Mouse (Mus musculus) MEL (cell line): ENCODE measurements around the gene Gm26992. TPM values are rescaled to one million over a fixed set of nuclear protein-coding genes. Genes with fewer than 3 reads are reported as not detected.

Source experiments
- DNase-seq: peaks from one replicate; pipeline ENCODE4 v3.0.0; 2011; ENCODE audit warnings: low read depth, low spot score
- H3K27ac ChIP-seq: 2 replicates; pipeline ENCODE4 v1.5.1; 2012; ENCODE audit warnings: low read depth, mild to moderate bottlenecking, control low read depth, low read length, moderate library complexity; ENCODE audit not compliant: control insufficient read depth
- H3K27me3 ChIP-seq, 2 experiments: fragments of 150-350 bp in 1 of 2; sonication (generic) in 1 of 2; 2 replicates each; pipeline ENCODE4 v1.6.1; 2012; ENCODE audit warnings: low read length in 2 of 2, mild to moderate bottlenecking in 2 of 2, improper control_type of control experiment in 1 of 2, moderate library complexity in 1 of 2; ENCODE audit not compliant: insufficient read depth in 2 of 2, control insufficient read depth in 1 of 2
- H3K36me3 ChIP-seq, 2 experiments: 2 replicates each; pipeline ENCODE4 v1.6.1; 2012 to 2014; ENCODE audit warnings: low read length in 2 of 2, improper control_type of control experiment in 1 of 2, inconsistent platforms in 1 of 2, mild to moderate bottlenecking in 1 of 2; ENCODE audit not compliant: insufficient read depth in 2 of 2, control insufficient read depth in 1 of 2
- H3K4me1 ChIP-seq, 2 experiments: fragments of 150-350 bp in 1 of 2; sonication (generic) in 1 of 2; 2 replicates each; pipeline ENCODE4 v1.6.1; 2012; ENCODE audit warnings: low read length in 2 of 2, improper control_type of control experiment in 1 of 2, mild to moderate bottlenecking in 1 of 2; ENCODE audit not compliant: insufficient read depth in 2 of 2, control insufficient read depth in 1 of 2
- H3K4me3 ChIP-seq, 2 experiments: fragments of 150-350 bp in 1 of 2; sonication (generic) in 1 of 2; 2 replicates each; pipeline ENCODE4 v1.5.1; 2012; ENCODE audit warnings: low read depth in 2 of 2, low read length in 2 of 2, mild to moderate bottlenecking in 2 of 2, moderate library complexity in 2 of 2, control low read depth in 1 of 2, improper control_type of control experiment in 1 of 2; ENCODE audit not compliant: control insufficient read depth in 1 of 2, insufficient read depth in 1 of 2
- H3K79me2 ChIP-seq: 2 replicates; pipeline ENCODE4 v1.6.1; 2012; ENCODE audit warnings: mild to moderate bottlenecking, low read length, moderate library complexity; ENCODE audit not compliant: control insufficient read depth, poor library complexity, insufficient read depth
- H3K9ac ChIP-seq: 2 replicates; pipeline ENCODE4 v1.6.1; 2012; ENCODE audit warnings: low read depth, mild to moderate bottlenecking, control low read depth, low read length, moderate library complexity; ENCODE audit not compliant: control insufficient read depth, poor library complexity, severe bottlenecking
- H3K9me3 ChIP-seq: fragments of 150-350 bp; sonication (generic); replicated peaks from 2 replicates; pipeline ENCODE4 v1.6.1; 2012; ENCODE audit warnings: mild to moderate bottlenecking, low read length, improper control_type of control experiment, moderate library complexity; ENCODE audit not compliant: insufficient read depth
- CHD2 ChIP-seq: IDR thresholded peaks from 2 replicates; pipeline ENCODE4 v1.6.1; 2011; ENCODE audit warnings: low read length, improper control_type of control experiment
- CTCF ChIP-seq, 3 experiments: IDR thresholded peaks in 2 of 3; conservative IDR thresholded peaks in 1 of 3; 2 replicates each; pipeline ENCODE4 v1.5.1; 2011 to 2012; ENCODE audit warnings: low read length in 3 of 3, low read depth in 2 of 3, mild to moderate bottlenecking in 2 of 3, improper control_type of control experiment in 1 of 3, inconsistent platforms in 1 of 3, mixed read lengths in 1 of 3, moderate library complexity in 1 of 3; ENCODE audit not compliant: control insufficient read depth in 1 of 3, insufficient read depth in 1 of 3, poor library complexity in 1 of 3, severe bottlenecking in 1 of 3
- ETS1 ChIP-seq: IDR thresholded peaks from 2 replicates; pipeline ENCODE4 v1.6.1; 2012; ENCODE audit warnings: low read depth, mild to moderate bottlenecking, inconsistent platforms, low read length, improper control_type of control experiment, moderate library complexity
- GABPA ChIP-seq: IDR thresholded peaks from 2 replicates; pipeline ENCODE4 v1.6.1; 2012; ENCODE audit warnings: low read depth, mild to moderate bottlenecking, inconsistent platforms, low read length, improper control_type of control experiment, moderate library complexity
- HCFC1 ChIP-seq: IDR thresholded peaks from 2 replicates; pipeline ENCODE4 v1.6.1; 2012; ENCODE audit warnings: low read depth, mild to moderate bottlenecking, inconsistent platforms, low read length, improper control_type of control experiment, moderate library complexity
- KAT2A ChIP-seq: conservative IDR thresholded peaks from 2 replicates; pipeline ENCODE4 v1.6.1; 2012; ENCODE audit warnings: low read depth, low read length, improper control_type of control experiment, inconsistent platforms
- MAZ ChIP-seq: IDR thresholded peaks from 2 replicates; pipeline ENCODE4 v1.6.1; 2012; ENCODE audit warnings: low read depth, mild to moderate bottlenecking, inconsistent platforms, low read length, improper control_type of control experiment
- MYC ChIP-seq: IDR thresholded peaks from 2 replicates; pipeline ENCODE4 v1.6.1; 2011; ENCODE audit warnings: low read depth, mild to moderate bottlenecking, low read length, improper control_type of control experiment, moderate library complexity
- POLR2A ChIP-seq, 2 experiments: IDR thresholded peaks; 2 replicates each; pipeline ENCODE4 v1.6.1; 2011 to 2012; ENCODE audit warnings: low read length in 2 of 2, mild to moderate bottlenecking in 2 of 2, control low read depth in 1 of 2, improper control_type of control experiment in 1 of 2, low read depth in 1 of 2, moderate library complexity in 1 of 2; ENCODE audit not compliant: control insufficient read depth in 1 of 2, insufficient read depth in 1 of 2, poor library complexity in 1 of 2
- RAD21 ChIP-seq: IDR thresholded peaks from 2 replicates; pipeline ENCODE4 v1.6.1; 2011; ENCODE audit warnings: mild to moderate bottlenecking, low read depth, low read length, improper control_type of control experiment
- SMC3 ChIP-seq: IDR thresholded peaks from 2 replicates; pipeline ENCODE4 v1.6.1; 2011; ENCODE audit warnings: low read depth, low read length, improper control_type of control experiment
- TCF12 ChIP-seq: IDR thresholded peaks from 2 replicates; pipeline ENCODE4 v1.6.1; 2014; ENCODE audit warnings: low read depth, mild to moderate bottlenecking, inconsistent platforms, low read length, improper control_type of control experiment, moderate library complexity
- USF1 ChIP-seq: IDR thresholded peaks from 2 replicates; pipeline ENCODE4 v1.6.1; 2014; ENCODE audit warnings: low read depth, mild to moderate bottlenecking, inconsistent platforms, low read length, improper control_type of control experiment, moderate library complexity
- USF2 ChIP-seq, 2 experiments: IDR thresholded peaks; 2 replicates each; pipeline ENCODE4 v1.6.1; 2011 to 2012; ENCODE audit warnings: improper control_type of control experiment in 2 of 2, low read length in 2 of 2, borderline replicate concordance in 1 of 2, inconsistent platforms in 1 of 2, low read depth in 1 of 2, mild to moderate bottlenecking in 1 of 2; ENCODE audit not compliant: insufficient read depth in 1 of 2
- ZC3H11A ChIP-seq: IDR thresholded peaks from 2 replicates; pipeline ENCODE4 v1.6.1; 2012; ENCODE audit warnings: low read depth, mild to moderate bottlenecking, inconsistent platforms, low read length, improper control_type of control experiment
- ZKSCAN1 ChIP-seq: IDR thresholded peaks from 2 replicates; pipeline ENCODE4 v1.6.1; 2012; ENCODE audit warnings: low read depth, mild to moderate bottlenecking, inconsistent platforms, low read length, improper control_type of control experiment, moderate library complexity
- ZNF384 ChIP-seq: IDR thresholded peaks from 2 replicates; pipeline ENCODE4 v1.6.1; 2012; ENCODE audit warnings: low read depth, mild to moderate bottlenecking, inconsistent platforms, low read length, improper control_type of control experiment
- polyA plus RNA-seq, 2 experiments: library from polyadenylated mRNA; stranded (reverse) in 1 of 2; unstranded in 1 of 2; fragments of >175 nt in 1 of 2; fragments of >200 nt in 1 of 2; gene quantifications; 2 replicates each; pipeline versions ENCODE4 v1.2.1 to v1.2.4; 2012; ENCODE audit warnings: low replicate concordance in 2 of 2, low read depth in 1 of 2; ENCODE audit not compliant: insufficient read length in 2 of 2, insufficient read depth in 1 of 2, missing spikeins in 1 of 2
- total RNA-seq: library from RNA; depleted of rRNA; stranded (reverse); fragments of 300-350 nt; gene quantifications from 2 replicates; pipeline ENCODE4 v1.2.3, GENCODE M21; 2012

Gm26992 gene
- total and polyA plus RNA-seq, 3 experiments: not detected

- Histone ChIP-seq H3K79me2 (no peaks in the 10 kb centered on the region), H3K9me3 (no peaks in the 10 kb centered on the region), H3K36me3 (no peaks in the 10 kb centered on the region), H3K4me3 (no peak overlapping the region), H3K27ac (no peak overlapping the region), H3K9ac (no peak overlapping the region), H3K4me1 (no peaks in the 10 kb centered on the region), H3K27me3 (no peaks in the 10 kb centered on the region)
- TF ChIP-seq ZC3H11A (no peak), USF2 (IDR thresholded peaks at IDR 0.05; ENCODE audit: borderline replicate concordance in 1 of 2, insufficient read depth in 1 of 2, low read depth in 1 of 2, low read length in 2 of 2) (no peak), GABPA (no peak), TCF12 (no peak), POLR2A (IDR thresholded peaks at IDR 0.05; ENCODE audit: control insufficient read depth in 1 of 2, insufficient read depth in 1 of 2, low read depth in 1 of 2, low read length in 2 of 2, poor library complexity in 1 of 2) (no peak), MYC (no peak), SMC3 (no peak), CHD2 (no peak), ZKSCAN1 (no peak), HCFC1 (no peak), ZNF384 (no peak)
- DNase-seq: no peak
These were observed 50.5 kb downstream of the Gm26992 start for GRCm38 (mm10) chrX:103472346-103472745.

DNA sequence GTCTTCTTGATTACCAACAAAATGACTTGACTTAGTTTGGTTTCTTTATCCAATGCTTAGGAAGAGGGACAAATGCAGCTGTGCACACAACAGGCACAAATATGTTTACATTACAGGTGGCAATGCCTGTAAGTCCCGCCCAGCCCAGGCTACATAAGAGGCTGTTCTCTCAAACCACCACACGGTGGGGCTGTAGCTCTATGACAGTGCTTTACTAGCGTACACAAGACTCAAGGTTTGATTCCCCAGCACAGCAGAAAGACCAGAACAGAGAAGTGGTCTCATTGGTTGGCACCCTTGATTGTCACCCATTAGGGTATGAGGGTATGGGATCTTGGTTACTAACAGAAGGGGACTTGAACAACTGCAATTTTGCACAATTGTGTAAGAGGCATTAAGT is 55.7 kb downstream of the Gm26992 start:
- TF ChIP-seq CTCF (IDR thresholded peaks at IDR 0.05 in 2 of 3, conservative IDR thresholded peaks at IDR 0.05 in 1 of 3; ENCODE audit: control insufficient read depth in 1 of 3, insufficient read depth in 1 of 3, low read depth in 2 of 3, low read length in 3 of 3, poor library complexity in 1 of 3, severe bottlenecking in 1 of 3) (peak; percentile 68 to 85 (median 70)), RAD21 (peak; percentile 87), MAZ (no peak), KAT2A (no peak), ZC3H11A (peak; percentile 73), POLR2A (IDR thresholded peaks at IDR 0.05; ENCODE audit: control insufficient read depth in 1 of 2, insufficient read depth in 1 of 2, low read depth in 1 of 2, low read length in 2 of 2, poor library complexity in 1 of 2) (no peak), USF1 (no peak), SMC3 (peak; percentile 81), ETS1 (no peak)
- H3K4me3 ChIP-seq: no peak overlapping the region
- H3K4me1 ChIP-seq: no peaks in the 10 kb centered on the region
- no peaks in the 10 kb centered on the region for H3K9me3 ChIP-seq
- no peaks in the 10 kb centered on the region for H3K36me3 ChIP-seq
- H3K27me3 ChIP-seq: no peaks in the 10 kb centered on the region
- no peaks in the 10 kb centered on the region for H3K79me2 ChIP-seq
- no peak overlapping the region for H3K9ac ChIP-seq
- peak; percentile 81 for DNase-seq
- no peak overlapping the region for H3K27ac ChIP-seq
